Mouse (Mus musculus): ENCODE results near the gene Nfia. TPM values are rescaled to one million over a fixed set of nuclear protein-coding genes. Genes with fewer than 3 reads are reported as not detected.

The Nfia gene
- polyA plus RNA-seq, 1 experiment from 2014 or later, result 9.9 TPM

DNA sequence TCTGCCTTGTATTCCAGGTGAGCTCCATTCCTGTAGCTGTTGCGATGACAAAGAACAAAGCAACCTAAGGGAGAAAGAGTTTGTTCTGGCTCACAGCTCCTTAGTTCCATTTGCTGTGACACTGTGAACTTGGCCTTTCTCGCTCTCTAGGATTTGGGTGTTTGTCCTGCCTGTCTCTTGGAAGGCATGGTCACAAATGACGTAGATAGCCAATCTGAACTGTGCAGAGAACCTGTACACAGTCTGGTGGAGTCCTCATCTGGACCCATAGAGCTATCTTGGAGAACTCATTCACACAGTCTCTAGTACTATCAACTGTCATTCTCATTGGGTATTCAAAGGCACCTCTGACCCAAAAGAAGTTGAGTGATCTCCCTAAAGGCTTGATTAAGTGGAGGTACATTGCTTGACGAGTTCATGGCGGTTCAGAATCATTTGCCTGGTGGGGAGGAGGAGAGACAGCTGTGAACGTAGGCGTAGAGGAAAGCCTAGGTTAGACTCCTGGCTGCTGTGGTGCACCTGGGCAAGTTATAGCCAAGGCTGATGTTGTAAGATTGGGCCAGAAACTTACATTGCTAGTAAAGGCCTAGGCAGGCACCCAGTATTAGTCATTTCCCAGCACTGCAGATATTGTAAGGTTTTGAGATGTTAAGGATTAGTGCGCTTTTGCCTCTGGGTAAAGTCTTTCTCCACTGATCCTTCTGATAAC lies 83.3 kb downstream of the Nfia start:
- H3K4me1 ChIP-seq (ENCODE audit: insufficient read depth), result peaks cover 18% of the 10 kb centered on the region
- H3K9ac ChIP-seq (replicated peaks), result no peak overlapping the region
- 0 out of 2 replicates have a peak, but pooled peaks cover 3% of the 10 kb centered on the region for H3K36me3 ChIP-seq (replicated peaks; ENCODE audit: insufficient read depth, low read length)
- DNase-seq (no peak), ATAC-seq (peak; percentile 53; the same call in 1 of the 2 replicates)
- H3K27ac ChIP-seq (ENCODE audit: low read depth), result peak overlapping the region; percentile 55
- no peaks in the 10 kb centered on the region for H3K27me3 ChIP-seq (ENCODE audit: insufficient read depth, low read length)
- H3K4me3 ChIP-seq (ENCODE audit: low read depth, low read length), result no peak overlapping the region
- WGBS (ENCODE audit: insufficient replicate concordance), result 71% methylated on average over 8 of the region's 8 CpGs
- no peak overlapping the region for H3K4me2 ChIP-seq (ENCODE audit: low read depth, low read length)
- H3K9me3 ChIP-seq (ENCODE audit: low read length), result no peaks in the 10 kb centered on the region
- TF ChIP-seq EP300 (IDR thresholded peaks at IDR 0.05; ENCODE audit: low read depth) (no peak), CTCF (IDR thresholded peaks at IDR 0.05; ENCODE audit: low read depth) (no peak)

GRCm38 (mm10) chr4:97857549-97857948 lies 85.0 kb downstream of the Nfia start:
- peaks cover 16% of the 10 kb centered on the region for H3K4me1 ChIP-seq (ENCODE audit: insufficient read depth)
- no peaks in the 10 kb centered on the region for H3K9me3 ChIP-seq (ENCODE audit: low read length)
- 87% methylated on average over 2 of the region's 2 CpGs for WGBS (ENCODE audit: insufficient replicate concordance)
- TF ChIP-seq CTCF (IDR thresholded peaks at IDR 0.05; ENCODE audit: low read depth), result no peak
- no peak for TF ChIP-seq EP300 (IDR thresholded peaks at IDR 0.05; ENCODE audit: low read depth)
- no peak overlapping the region for H3K9ac ChIP-seq (replicated peaks)
- no peaks in the 10 kb centered on the region for H3K27me3 ChIP-seq (ENCODE audit: insufficient read depth, low read length)
- H3K4me2 ChIP-seq (ENCODE audit: low read depth, low read length), result no peak overlapping the region
- DNase-seq (no peak), ATAC-seq (no peak)
- H3K36me3 ChIP-seq (replicated peaks; ENCODE audit: insufficient read depth, low read length), result no peaks in the 10 kb centered on the region
- H3K27ac ChIP-seq (ENCODE audit: low read depth), result no peak overlapping the region
- no peak overlapping the region for H3K4me3 ChIP-seq (ENCODE audit: low read depth, low read length)

DNA sequence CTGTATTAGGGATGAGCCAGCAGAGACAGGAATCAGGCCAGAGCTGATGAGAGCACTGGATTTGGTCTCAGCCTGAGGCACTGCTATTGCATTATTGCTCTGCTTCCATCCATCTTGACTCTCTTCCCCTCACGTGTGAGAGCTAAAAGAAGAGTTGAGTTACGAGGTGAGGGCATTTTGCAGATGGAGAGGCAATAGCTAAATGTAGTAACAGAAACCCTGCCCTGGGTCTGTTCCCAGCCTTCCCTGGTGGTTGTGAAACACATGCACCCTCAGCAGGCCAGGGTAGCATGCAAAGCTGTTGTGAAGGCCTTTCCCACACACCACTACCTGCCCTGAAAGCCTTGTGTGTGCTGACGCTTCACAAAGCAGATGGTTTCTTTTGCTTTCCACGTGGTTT lies 86.9 kb downstream of the Nfia start:
- H3K36me3 ChIP-seq (replicated peaks; ENCODE audit: insufficient read depth, low read length), result no peaks in the 10 kb centered on the region
- no peaks in the 10 kb centered on the region for H3K9me3 ChIP-seq (ENCODE audit: low read length)
- TF ChIP-seq EP300 (IDR thresholded peaks at IDR 0.05; ENCODE audit: low read depth), result no peak
- no peak for TF ChIP-seq CTCF (IDR thresholded peaks at IDR 0.05; ENCODE audit: low read depth)
- no peak for ATAC-seq
- H3K27me3 ChIP-seq (ENCODE audit: insufficient read depth, low read length), result no peaks in the 10 kb centered on the region
- H3K4me2 ChIP-seq (ENCODE audit: low read depth, low read length), result no peak overlapping the region
- H3K4me3 ChIP-seq (ENCODE audit: low read depth, low read length), result no peak overlapping the region
- no peak overlapping the region for H3K9ac ChIP-seq (replicated peaks)
- H3K4me1 ChIP-seq (ENCODE audit: insufficient read depth), result peaks cover 16% of the 10 kb centered on the region
- H3K27ac ChIP-seq (ENCODE audit: low read depth), result no peak overlapping the region
- no peak for DNase-seq
- WGBS (ENCODE audit: insufficient replicate concordance), result 63% methylated on average over 4 of the region's 4 CpGs

DNA sequence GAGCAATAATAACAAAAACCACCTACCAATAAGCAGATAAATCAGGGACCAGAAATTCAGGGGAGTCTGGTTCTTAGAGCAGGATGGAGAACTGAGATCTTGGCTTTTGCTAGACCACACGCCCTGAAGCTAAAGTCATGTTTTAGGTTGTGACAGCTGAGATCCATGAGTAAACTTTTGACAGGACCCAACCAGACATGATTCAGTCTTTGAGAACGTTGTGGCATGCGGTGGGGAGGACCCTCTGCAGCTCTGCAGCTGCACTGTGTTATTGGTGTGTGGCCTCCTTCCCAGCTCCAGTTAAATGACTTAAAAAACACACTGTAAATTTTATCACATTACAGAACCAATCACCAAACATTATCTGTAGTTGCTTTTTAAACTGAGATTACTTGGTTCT lies 87.8 kb downstream of the Nfia start:
- H3K4me1 ChIP-seq (ENCODE audit: insufficient read depth), result peaks cover 15% of the 10 kb centered on the region
- no peak overlapping the region for H3K4me2 ChIP-seq (ENCODE audit: low read depth, low read length)
- H3K9me3 ChIP-seq (ENCODE audit: low read length), result no peaks in the 10 kb centered on the region
- ATAC-seq, result no peak
- 53% methylated on average over 3 of the region's 3 CpGs for WGBS (ENCODE audit: insufficient replicate concordance)
- H3K9ac ChIP-seq (replicated peaks), result no peak overlapping the region
- H3K4me3 ChIP-seq (ENCODE audit: low read depth, low read length), result no peak overlapping the region
- TF ChIP-seq CTCF (IDR thresholded peaks at IDR 0.05; ENCODE audit: low read depth), result no peak
- no peak for TF ChIP-seq EP300 (IDR thresholded peaks at IDR 0.05; ENCODE audit: low read depth)
- no peaks in the 10 kb centered on the region for H3K36me3 ChIP-seq (replicated peaks; ENCODE audit: insufficient read depth, low read length)
- DNase-seq, result no peak
- no peak overlapping the region for H3K27ac ChIP-seq (ENCODE audit: low read depth)
- no peaks in the 10 kb centered on the region for H3K27me3 ChIP-seq (ENCODE audit: insufficient read depth, low read length)

GRCm38 (mm10) chr4:97860791-97861344 lies 88.3 kb downstream of the Nfia start:
- no peak for ATAC-seq

DNA sequence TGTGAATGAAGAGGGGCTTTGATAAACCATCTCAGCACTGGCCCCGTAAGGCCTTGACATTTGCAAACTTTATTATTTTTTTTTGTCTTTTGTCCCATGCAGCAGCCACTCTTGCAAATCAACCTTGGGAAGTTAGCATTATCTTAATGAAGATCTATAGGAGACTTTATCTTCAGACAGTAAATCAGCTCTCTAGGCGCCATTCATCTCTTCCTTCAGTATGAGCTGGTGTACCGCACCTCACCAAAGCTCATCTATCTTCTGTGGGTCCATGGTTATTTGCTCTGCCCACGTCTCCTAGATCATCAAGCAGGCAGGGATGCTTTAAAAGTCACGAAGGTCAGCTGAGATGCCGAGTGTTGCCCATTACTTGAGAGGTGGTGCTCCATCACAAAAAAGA lies 89.8 kb downstream of the Nfia start:
- TF ChIP-seq CTCF (IDR thresholded peaks at IDR 0.05; ENCODE audit: low read depth) (no peak), EP300 (IDR thresholded peaks at IDR 0.05; ENCODE audit: low read depth) (no peak)
- DNase-seq (no peak), ATAC-seq (no peak)
- Histone ChIP-seq H3K4me1 (ENCODE audit: insufficient read depth) (peaks cover 11% of the 10 kb centered on the region), H3K36me3 (replicated peaks; ENCODE audit: insufficient read depth, low read length) (no peaks in the 10 kb centered on the region), H3K4me2 (ENCODE audit: low read depth, low read length) (no peak overlapping the region), H3K9ac (replicated peaks) (no peak overlapping the region), H3K9me3 (ENCODE audit: low read length) (no peaks in the 10 kb centered on the region), H3K27me3 (ENCODE audit: insufficient read depth, low read length) (no peaks in the 10 kb centered on the region), H3K4me3 (ENCODE audit: low read depth, low read length) (no peak overlapping the region), H3K27ac (ENCODE audit: low read depth) (no peak overlapping the region)
- WGBS (ENCODE audit: insufficient replicate concordance), result 84% methylated on average over 6 of the region's 6 CpGs

More at GRCm38 (mm10) chr4:97860791-97861344, 88.3 kb downstream of the Nfia start:
- H3K9me3 ChIP-seq (ENCODE audit: low read length), result no peaks in the 10 kb centered on the region
- H3K9ac ChIP-seq (replicated peaks), result no peak overlapping the region
- no peak for DNase-seq
- no peak overlapping the region for H3K27ac ChIP-seq (ENCODE audit: low read depth)
- 85% methylated on average over 8 of the region's 8 CpGs for WGBS (ENCODE audit: insufficient replicate concordance)
- TF ChIP-seq EP300 (IDR thresholded peaks at IDR 0.05; ENCODE audit: low read depth) (no peak), CTCF (IDR thresholded peaks at IDR 0.05; ENCODE audit: low read depth) (no peak)
- no peak overlapping the region for H3K4me2 ChIP-seq (ENCODE audit: low read depth, low read length)
- H3K27me3 ChIP-seq (ENCODE audit: insufficient read depth, low read length), result no peaks in the 10 kb centered on the region
- H3K4me3 ChIP-seq (ENCODE audit: low read depth, low read length), result no peak overlapping the region
- H3K4me1 ChIP-seq (ENCODE audit: insufficient read depth), result peaks cover 11% of the 10 kb centered on the region
- no peaks in the 10 kb centered on the region for H3K36me3 ChIP-seq (replicated peaks; ENCODE audit: insufficient read depth, low read length)
